Mouse (Mus musculus): Measurements from ENCODE around the gene Sptbn4.

- no peak for TF ChIP-seq POLR2A (IDR thresholded peaks at IDR 0.05; ENCODE audit: borderline replicate concordance, low read depth, low read length)
- TF ChIP-seq CTCF (IDR thresholded peaks at IDR 0.05; ENCODE audit: low read depth, low read length) = no peak
These were observed 38.8 kb upstream of the Sptbn4 start for GRCm38 (mm10) chr7:27486102-27486769.
